Mouse (Mus musculus) cerebellum, postnatal 36 days (tissue): ENCODE measurements around the gene Gm28042.

ENCODE experiments used
- DNase-seq, 2 experiments: peaks; one replicate each; pipeline ENCODE4 v3.0.0; 2021 to 2022; ENCODE audit warnings: mixed read lengths in 2 of 2

Gm28042 gene

DNA sequence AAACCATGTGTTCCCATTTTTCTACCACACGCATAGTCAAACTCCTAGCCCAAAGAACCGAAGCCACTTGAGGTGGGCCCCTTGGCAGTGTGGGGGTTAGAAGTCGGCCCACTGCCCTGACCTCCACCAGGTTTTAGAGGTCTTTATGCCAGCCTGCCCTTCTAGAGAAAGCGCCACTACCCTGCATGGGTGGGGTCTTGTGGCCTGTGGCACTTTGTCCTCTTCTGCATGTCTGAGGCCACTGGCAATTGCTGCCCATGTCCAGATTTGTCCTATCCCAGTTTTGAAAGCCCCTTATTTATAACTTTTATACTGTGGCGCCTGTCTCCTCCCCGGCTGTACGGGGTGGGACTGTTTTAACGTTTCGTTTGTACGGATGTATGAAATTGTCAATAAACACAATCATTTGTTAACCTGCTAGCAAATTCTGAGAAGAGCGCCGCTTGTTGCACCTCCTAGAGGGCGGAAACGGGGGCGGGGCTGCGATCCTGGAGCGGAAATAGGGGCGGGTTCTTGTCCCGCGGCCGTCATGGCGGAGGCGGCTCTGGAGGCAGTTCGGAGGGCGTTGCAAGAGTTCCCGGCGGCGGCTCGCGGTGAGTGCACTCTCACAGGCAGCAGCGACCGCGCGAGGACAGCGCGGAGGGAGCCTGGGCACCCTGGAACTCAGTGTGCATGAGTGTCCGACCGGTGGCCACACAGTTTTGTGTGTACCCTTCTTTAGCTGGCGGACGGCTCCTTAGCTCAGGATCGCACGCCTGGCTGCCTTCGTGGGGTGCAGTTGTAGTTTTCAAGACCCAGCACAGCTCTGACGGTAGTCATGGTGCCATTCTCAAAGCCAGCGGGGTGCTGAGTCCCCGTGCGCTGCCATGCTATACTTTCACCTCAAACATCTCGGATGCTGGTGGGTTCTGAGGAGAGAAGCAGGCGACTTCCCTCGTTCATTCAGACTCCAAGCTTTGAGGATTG lies at the start of gene Gm28042, which contains the start of gene Jmjd7:
Gene Gm28042, plus strand, starts transcription at position 510 of the 966 bp plus-strand sequence.
Gene Jmjd7, plus strand, starts transcription at position 500 of the 966 bp plus-strand sequence.
- DNase-seq: peak; percentile 87 to 91

DNA sequence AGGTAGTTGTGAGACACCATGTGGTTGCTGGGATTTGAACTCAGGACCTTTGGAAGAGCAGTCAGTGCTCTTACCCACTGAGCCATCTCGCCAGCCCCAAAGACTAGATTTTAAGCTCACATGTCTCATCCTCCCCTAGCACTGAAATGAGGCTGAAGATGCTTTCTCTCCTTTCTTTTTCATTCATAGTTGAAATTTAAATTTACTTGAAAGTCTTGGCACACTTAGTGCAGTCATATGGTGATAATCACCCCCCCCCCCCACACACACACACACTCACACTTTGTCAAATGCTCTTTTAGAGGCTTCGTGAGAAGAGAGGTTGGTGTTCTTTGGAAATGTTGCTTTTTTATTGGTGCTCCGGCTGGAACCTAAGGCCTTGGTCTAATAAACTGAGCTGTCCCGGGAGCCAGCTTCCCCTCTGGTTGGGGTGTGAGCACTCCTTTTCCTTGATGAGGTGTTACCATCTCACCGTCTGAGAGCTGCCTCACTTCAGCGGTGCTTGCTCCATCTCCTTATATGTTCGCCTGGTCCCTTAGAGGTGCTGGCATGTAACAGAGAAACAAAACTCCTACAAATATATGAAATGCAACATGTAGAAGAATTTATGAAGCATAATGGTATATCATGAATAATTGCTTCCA lies 46.8 kb upstream of the Gm28042 start:
- no peak for DNase-seq

DNA sequence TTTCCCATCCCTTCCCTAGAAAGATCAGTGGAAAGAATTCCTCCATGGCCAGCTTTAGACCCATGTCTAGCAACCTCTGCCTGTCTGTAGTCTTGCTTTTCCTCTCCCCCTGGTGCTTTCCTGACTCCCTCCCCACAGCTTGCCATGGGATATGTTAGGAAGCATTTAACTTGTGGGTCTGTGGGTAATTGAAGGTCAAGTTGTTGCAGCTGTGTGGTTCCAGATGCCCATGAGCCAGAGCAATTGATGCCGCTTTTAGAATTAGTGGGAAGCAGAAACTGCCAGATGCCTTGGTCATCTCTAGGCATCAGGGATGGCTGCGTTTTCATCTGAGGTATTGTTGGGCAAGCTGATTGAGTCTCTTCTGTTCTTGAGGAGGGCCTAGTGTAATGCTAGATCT lies 45.7 kb upstream of the Gm28042 start:
- no peak for DNase-seq

DNA sequence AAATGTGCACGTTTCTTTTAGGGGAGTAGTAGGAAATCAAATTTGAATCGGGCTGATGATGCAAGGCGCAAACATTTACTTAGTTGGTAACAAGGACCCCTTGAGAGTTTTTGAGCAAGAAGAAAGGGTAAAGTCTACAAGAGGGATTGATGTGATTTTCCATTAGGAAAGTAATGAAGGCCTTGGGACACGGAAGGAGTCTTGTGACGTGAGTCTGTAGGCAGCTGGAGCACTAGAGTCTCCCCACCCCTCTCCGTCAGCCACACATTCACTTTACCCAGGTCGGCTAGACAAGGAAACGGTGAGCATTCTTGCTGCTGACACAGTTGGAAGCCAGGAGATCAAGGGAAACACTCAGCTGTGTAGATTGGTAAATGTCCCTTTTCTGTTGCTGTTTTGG lies 41.4 kb upstream of the Gm28042 start:
- no peak for DNase-seq

DNA sequence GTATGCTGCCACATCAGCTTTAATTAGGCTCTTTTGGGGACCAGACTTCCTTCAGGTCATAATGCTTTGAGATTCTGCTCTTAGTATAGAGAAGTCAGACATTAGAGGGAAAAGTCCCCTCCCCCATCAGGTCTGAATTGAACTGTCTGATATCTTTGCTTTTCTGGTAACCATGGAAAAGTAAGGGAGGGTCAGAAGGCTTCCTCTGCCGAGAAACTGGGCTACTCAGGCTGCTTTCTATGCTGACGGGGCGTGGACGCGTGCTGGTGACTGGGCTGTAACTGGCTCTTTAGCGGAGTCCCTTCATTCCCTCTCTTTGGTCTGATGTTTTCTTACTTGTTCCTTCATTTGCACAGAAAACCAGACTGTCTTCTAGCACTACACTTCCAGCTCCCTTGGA lies 40.9 kb upstream of the Gm28042 start:
- DNase-seq: no peak

DNA sequence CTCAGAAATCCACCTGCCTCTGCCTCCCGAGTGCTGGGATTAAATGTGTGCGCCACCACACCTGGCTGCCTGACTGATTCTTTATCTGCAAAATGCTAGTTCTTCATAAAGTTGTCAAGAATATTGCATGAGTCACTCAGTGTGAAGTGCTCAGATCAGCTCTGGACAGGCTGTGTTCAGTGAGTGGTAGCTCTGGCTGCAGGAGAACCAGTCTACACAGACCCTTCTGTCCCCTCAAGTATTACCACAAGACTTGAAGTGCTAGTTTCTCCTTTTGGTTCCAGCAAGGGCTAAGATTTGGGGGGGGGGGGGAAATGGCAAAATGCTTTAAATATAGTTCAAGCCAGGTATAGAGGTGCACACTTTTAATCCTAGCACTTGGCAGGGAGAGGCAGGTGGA lies 39.9 kb upstream of the Gm28042 start:
- no peak for DNase-seq

DNA sequence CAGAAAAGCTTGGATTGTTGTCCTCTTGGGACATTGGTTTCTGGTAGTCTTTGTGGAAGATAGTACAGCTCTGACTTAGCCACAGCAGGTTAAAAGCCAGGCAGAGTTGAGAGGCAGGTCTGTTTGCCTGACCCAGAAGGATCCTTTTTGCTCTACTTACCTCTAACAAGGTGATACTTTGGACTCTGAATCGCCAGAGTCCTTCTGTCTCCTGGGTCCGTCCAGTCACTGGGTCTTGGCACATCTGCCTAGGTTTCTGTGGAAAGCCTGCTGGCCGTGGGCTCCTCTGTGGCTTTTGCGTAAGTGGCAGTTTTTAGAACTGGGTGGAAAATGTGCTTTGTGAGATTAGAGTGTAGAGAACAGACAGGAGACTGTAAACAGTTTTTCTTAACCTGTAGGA lies 38.3 kb upstream of the Gm28042 start:
- no peak for DNase-seq

DNA sequence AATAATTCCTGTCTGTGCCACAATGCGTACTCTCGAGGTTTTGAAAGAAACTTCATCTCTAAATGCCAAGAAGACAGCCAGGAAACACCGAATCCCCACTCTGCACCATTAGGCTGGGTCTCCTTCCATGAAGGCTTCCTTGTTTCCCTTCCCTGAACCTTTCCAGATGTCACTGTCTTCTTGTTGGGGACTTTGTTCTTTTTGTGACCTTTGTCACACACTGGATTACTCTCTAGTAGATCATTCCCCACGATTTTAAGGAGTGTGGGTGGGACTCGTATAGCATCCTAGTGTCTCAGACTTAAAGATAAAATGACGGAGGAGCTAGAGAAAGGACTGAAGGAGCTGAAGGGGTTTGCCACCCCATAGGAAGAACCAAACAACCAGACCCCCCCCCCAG lies 36.4 kb upstream of the Gm28042 start:
- DNase-seq: no peak

DNA sequence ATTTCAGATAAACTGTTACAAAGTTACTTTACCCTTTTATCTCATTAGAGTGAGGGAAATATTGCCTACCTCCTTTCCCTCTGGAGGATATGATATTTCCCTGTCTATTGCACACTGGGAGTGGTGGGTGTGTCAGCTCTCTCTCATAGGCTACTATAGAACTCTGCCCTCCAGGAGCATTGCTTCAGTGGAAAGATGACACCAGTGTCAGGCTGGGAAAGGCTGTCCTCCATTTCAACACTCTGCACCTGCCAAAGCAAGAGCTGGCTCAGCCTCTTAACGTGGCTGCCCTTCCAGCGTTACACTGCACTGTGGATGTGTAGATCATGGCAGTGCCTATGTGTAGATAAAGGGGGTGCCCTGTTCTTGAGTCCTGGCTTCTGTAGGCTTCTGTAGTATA lies 34.9 kb upstream of the Gm28042 start:
- no peak for DNase-seq

DNA sequence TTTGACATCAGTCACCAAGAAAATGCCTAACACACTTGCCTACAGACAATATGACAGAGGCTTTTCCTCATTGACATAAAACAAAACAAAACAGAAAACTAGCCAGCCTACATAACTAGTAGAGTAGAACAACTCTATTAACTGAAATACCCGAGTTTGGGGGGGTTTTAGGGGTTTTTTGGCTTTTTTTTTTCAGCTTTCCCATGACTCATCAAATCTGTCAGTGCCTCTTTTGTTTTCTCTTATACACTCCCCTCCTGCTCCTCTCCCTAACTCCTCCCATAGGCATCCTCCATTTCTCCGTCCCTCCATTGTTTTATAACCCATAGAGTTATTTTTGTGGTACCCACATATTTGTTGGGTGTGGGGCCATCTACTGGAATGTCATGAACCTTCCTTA lies 33.8 kb upstream of the Gm28042 start:
- no peak for DNase-seq

DNA sequence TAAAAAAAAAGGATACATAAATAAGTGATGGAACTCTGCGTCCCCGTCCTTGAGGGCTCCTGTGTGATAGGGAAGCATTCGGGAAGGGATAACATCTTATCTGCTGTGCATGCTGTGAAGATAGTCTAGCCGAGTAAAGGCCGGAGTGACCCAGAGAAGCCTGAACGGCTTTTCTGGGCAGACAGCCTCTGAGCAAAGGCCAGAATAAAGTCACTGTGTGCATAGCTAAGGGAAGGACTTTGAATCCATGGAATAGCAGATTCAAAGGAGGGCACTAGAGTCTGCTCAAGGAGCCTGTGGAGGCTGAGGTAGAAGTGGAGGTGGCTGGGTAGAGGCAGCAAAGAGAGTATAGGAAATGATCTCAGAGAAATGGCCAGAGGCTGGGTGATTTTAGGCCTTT lies 32.5 kb upstream of the Gm28042 start:
- no peak for DNase-seq

DNA sequence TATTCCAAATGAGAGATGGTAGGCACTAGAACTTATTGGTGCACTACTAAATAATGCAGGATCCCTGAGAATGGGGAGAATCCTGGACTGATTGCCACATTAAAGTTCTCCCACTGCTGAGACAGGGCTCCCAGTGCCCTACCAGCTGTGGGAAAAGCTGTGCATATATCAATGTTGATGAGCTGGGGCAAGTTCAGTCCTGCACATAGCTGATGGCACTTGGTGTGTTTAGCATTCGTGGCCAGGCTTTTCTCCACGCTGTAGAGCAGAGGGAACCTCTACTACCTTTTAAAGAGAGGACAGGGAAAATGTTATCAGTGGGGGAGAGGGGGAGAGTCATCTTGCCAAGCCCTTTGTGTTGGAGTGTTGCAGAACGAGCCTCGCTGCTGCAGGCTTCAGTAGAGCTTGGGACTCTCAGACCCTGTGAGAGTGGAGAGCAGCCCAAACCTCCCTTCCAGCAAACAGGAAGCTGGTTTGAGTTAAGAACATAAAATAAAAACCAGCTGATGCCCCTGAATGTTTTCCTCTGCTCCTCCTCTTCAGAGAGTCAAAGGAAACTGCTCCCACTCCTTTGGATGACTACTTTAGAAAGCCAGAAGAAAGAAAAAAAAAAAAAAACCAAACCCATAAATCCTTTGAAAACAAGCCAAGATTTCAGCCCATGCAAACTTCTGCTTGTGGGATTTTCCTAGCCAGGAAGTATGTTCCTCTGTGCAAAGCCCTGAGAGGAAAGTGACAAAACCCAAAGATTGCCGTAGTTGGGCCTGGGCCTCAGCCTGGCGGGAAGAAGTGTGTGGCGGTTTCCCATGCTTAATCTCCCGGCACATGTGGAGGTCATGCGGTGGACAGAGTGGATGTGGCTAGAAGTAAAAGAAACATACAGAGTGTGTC lies 31.7 kb upstream of the Gm28042 start:
- DNase-seq: no peak

DNA sequence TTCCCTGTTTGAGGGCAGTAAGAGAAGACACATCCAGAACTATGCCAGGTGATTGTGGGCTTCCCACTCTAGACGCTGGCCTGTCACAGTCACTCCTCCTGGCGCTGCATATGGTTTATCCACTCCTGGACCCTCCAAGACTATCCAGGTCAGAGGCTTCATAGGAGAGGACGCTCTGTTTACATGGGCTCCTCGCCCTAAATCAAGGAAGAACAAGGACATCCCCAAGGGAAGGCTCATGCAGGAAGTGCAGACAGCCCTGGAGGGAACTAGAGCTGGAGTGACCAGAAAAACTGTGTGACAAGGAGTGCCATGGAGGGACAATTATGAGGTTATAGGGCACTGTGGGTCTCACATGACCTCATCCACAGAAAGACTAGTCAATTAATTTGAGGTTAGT lies 29.9 kb upstream of the Gm28042 start:
- DNase-seq: no peak

DNA sequence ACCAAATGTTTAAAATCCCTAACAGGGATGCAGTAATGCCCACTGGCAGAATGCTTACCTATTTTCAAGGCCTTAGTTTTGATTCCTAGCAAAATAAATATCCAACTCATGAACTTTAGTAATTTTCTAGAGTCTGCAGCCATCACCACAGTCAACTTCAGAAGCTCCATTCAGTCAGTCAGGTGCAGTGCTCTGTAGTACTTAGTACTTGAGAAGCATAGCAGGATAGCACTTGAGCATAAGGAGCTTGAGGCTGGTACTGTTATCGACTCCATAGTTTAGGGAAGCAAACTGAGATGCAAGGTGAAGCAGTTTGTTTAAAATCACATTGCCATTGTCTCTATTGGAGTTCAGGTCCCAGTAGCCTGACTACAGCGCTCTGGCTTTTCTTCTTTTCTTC lies 27.6 kb upstream of the Gm28042 start:
- no peak for DNase-seq

DNA sequence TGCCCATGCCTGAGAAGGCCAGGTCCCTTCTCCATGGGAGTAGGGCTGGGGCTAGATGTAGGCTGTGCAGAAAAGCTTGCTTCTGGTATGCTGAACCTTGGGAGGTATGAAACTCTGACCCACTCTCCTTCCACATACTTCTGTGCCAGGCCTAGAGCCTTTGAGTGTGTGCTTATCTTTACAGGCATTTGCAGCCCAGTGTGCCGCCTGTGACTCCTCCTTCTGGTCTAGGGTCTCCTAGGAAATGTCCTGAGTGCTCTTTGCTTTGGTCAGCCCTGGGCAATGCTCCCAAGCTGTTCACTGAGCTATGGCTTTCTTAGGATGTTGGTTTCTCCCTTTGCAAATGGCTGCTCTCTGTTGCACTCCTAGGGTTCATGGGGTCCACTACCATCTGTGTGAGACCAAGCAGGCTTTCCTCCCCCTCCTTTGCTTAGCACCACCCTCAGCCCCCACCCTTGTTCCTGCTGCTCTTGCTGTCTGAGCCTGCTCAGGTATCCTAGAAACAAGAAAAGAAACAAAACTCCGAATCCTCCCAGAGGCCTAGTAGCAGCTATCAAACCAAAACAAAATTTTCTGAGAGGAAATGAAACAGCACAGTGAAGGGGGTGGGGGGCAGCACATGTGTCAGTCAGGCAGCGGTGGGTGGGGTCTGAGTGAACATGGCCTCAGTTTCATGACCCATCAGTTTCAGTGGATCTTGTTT lies 26.3 kb upstream of the Gm28042 start:
- no peak for DNase-seq

DNA sequence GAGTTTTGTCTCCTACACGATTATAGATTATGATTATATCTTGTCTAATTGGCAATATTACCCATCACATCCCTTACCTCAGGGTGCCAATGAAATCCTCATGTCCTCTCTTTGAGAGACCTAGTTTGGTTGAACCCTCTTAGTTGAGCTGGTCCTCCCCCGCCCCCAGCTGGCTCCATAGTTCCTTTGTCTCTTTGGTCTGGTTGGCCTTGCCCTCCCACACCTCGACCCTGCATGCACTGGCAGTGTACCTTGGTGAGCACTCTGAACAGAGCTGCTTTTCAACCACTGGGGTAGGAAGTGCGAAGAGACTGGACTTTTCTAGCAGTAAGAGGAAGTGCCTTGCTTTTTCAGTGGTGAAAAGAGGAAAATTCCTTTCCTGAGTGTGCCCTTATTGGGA lies 25.3 kb upstream of the Gm28042 start:
- no peak for DNase-seq

DNA sequence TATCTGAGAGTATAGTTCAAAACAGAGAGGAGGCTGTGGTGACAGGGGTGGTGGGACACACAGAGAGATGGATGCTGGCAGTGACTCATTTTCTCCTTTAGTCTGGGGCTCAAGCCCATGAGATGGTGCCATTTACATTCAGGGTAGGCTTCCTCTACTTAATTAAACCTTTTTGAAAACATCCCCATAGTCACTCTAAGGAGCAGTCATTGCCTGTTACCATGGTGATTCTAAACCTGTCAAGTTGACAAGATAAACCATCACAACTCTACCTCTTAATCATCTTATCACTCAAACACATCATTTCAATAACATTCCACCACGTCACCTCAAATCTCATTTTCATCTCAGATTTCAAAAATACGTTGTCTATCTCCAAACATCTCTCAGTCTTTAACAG lies 23.3 kb upstream of the Gm28042 start:
- DNase-seq: no peak

DNA sequence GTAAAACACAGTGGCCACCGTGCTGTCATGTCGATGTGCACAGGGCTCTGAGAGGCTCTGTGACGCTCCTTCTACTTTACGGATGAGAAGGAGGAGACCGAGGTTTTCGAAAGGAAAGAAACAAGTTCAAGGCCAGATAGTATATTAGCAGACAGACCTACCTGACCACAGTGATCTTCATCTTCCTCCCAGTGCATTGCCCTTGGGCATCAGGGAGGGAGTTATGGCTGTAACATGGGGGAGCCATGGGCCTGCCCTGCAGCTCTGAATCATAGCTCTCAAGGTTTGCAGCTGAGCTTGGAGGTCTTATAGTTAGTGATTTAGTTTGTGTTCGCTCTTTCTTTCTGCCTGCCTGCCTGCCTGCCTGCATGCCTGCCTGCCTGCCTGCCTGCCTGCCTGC lies 20.6 kb upstream of the Gm28042 start:
- no peak for DNase-seq

DNA sequence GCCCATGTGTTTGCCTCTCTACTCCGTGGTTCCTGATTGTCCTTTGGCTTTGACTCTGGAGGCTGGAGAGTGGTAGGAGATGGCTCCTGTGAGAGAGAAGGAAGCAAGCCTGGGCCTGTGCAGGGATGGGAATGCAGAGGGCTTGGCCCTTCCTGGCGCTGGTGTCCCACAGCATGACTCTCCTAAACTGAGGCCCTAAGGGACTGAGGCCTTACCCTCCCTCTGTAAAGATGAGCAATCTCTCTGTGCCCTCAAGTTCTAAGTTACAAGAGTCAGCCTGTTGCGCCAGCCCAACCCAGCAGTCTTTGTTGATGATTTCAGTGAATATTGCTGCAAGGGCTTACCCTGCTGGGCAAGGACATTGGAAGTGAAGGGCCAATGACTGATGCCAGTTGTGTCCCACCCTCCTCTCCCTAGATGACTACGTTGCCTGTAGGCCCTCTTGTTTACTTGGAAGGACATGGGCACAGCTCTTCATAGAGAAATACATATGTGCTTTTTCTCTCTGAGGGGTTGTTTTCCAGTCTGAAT lies 19.5 kb upstream of the Gm28042 start:
- DNase-seq: no peak

DNA sequence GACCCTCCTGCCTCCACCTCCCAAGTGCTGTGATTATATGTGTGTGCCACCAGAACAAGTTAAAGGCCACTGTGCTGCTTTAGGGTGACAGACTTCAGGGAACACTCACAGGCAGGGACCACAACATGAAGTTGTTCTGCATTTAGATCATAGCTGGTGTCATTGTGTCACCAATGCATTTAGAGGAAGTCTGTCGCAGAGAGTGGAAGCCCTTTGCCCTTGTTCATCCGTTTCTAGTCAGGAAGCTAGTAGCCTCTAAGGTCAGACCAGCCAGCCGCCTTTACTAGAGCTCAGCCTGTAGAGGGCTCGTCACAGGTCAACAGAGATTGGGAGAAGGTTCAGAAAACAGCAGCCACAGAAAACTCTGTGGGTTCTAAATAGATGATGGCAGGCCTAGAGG lies 18.6 kb upstream of the Gm28042 start:
- DNase-seq: no peak

DNA sequence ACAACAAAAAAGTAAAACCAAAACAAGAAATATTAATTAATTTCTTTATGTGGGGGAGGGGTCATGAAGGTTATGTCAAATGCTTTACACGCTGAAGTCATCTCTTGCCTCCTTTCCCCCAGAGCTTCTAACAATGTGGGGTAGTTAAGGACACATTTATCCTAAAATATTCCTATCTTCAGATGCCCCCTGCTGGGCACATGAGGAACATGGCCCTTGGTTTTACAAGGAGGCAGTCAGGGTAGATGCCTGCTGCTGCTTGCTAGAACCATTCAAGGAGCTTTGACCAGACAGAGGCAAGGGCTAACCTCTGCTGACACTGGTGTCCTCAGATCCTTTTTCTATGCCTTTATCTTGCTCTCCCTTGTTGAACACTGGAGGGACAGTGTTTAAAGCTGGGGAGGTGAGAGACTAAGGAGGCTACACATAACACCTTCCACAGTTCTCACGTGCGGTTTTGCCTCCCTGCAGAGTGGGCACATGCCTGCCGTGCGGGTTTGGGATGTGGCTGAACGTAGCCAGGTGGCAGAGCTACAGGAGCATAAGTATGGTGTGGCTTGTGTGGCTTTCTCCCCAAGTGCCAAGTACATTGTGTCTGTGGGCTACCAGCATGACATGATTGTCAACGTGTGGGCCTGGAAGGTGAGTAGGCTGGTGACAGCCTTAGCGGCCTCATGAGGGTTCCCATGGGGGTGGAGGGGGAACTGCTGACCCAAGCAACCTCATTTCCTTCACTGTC lies 15.7 kb upstream of the Gm28042 start:
- peak; percentile 53 to 55 for DNase-seq

DNA sequence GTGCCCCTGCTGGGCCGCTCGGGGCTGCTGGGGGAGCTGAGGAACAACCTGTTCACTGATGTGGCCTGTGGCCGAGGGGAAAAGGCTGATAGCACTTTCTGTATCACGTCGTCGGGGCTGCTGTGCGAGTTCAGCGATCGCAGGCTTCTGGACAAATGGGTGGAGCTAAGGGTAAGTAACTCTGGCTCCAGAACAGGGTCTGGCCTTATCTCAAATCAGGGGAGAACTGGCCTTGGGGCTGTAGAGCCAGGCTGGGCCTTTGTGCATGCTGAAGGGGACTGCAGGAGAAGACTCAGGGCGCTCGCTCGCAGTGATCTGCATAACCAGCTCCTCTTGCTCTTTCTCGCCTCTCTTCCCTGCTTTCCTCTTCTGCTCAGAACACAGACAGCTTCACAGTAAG lies 14.4 kb upstream of the Gm28042 start:
- no peak for DNase-seq
